Mouse (Mus musculus): ENCODE results near the gene Afdn. TPM values are rescaled to one million over a fixed set of nuclear protein-coding genes. Genes with fewer than 3 reads are reported as not detected.

The Afdn gene
- polyA plus RNA-seq, 1 experiment = 51.7 TPM

DNA sequence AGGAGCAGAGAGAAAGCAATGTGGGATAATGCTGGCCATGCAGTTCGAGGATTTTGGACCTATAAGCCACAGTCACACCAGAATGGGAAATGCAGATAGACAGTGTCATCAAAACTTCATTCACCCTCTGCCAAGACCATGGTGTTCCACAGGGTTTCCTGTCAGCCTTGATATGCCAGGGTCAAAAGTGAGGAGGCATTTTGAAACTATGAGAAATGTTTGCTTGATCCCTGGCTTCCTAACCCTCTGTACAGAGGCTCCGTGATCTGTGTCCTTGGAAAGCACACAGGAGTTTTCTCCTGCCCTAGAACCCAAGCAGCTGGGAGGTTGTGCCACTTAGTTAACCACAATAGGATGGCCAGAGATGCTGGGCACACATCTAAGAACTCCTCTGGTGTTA, 39.0 kb upstream of the Afdn start:
- H3K27ac ChIP-seq (ENCODE audit: insufficient read depth, low read length) = no peak overlapping the region
- no peak for TF ChIP-seq POLR2A (IDR thresholded peaks at IDR 0.05; ENCODE audit: low read depth, low read length)
- TF ChIP-seq CTCF (IDR thresholded peaks at IDR 0.05; ENCODE audit: borderline replicate concordance, insufficient read depth, low read length) = no peak
- no peak overlapping the region for H3K4me3 ChIP-seq (ENCODE audit: insufficient read depth, low read length)
- H3K4me1 ChIP-seq (ENCODE audit: control insufficient read depth, insufficient read depth, low read length) = no peaks in the 10 kb centered on the region

DNA sequence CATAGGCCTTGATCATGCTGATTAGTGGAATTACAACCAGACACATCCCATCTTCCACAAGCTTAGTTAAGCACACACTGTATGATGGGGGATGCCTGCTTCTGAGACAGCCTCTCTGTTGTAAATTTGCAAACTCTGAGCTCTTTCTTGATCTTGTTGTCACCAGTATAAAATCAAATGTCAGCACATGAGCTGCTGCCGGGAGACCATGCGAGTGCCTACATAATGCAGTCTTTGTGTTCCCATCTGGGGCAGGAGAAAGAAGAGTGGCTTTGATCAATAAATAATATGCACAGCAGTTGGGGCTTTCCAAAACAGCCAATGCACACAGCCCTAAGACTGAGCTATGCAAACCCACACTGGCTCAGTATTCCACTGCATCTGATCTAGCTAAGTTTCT, 37.9 kb upstream of the Afdn start:
- Histone ChIP-seq H3K4me1 (ENCODE audit: control insufficient read depth, insufficient read depth, low read length) (no peaks in the 10 kb centered on the region), H3K27ac (ENCODE audit: insufficient read depth, low read length) (no peak overlapping the region), H3K4me3 (ENCODE audit: insufficient read depth, low read length) (no peak overlapping the region)
- TF ChIP-seq CTCF (IDR thresholded peaks at IDR 0.05; ENCODE audit: borderline replicate concordance, insufficient read depth, low read length) = no peak
- TF ChIP-seq POLR2A (IDR thresholded peaks at IDR 0.05; ENCODE audit: low read depth, low read length) = no peak

GRCm38 (mm10) chr17:13725004-13725550, 35.3 kb upstream of the Afdn start:
- no peaks in the 10 kb centered on the region for H3K4me1 ChIP-seq (ENCODE audit: control insufficient read depth, insufficient read depth, low read length)
- H3K4me3 ChIP-seq (ENCODE audit: insufficient read depth, low read length) = no peak overlapping the region
- no peak overlapping the region for H3K27ac ChIP-seq (ENCODE audit: insufficient read depth, low read length)
- TF ChIP-seq CTCF (IDR thresholded peaks at IDR 0.05; ENCODE audit: borderline replicate concordance, insufficient read depth, low read length) (no peak), POLR2A (IDR thresholded peaks at IDR 0.05; ENCODE audit: low read depth, low read length) (no peak)

GRCm38 (mm10) chr17:13726832-13727355, 33.4 kb upstream of the Afdn start:
- Histone ChIP-seq H3K27ac (ENCODE audit: insufficient read depth, low read length) (no peak overlapping the region), H3K4me1 (ENCODE audit: control insufficient read depth, insufficient read depth, low read length) (no peaks in the 10 kb centered on the region), H3K4me3 (ENCODE audit: insufficient read depth, low read length) (no peak overlapping the region)
- TF ChIP-seq CTCF (IDR thresholded peaks at IDR 0.05; ENCODE audit: borderline replicate concordance, insufficient read depth, low read length) = no peak
- TF ChIP-seq POLR2A (IDR thresholded peaks at IDR 0.05; ENCODE audit: low read depth, low read length) = no peak

- TF ChIP-seq CTCF (IDR thresholded peaks at IDR 0.05; ENCODE audit: borderline replicate concordance, insufficient read depth, low read length) (no peak), POLR2A (IDR thresholded peaks at IDR 0.05; ENCODE audit: low read depth, low read length) (no peak)
- Histone ChIP-seq H3K27ac (ENCODE audit: insufficient read depth, low read length) (no peak overlapping the region), H3K4me3 (ENCODE audit: insufficient read depth, low read length) (no peak overlapping the region), H3K4me1 (ENCODE audit: control insufficient read depth, insufficient read depth, low read length) (no peaks in the 10 kb centered on the region)
Measured at GRCm38 (mm10) chr17:13730980-13731726, 29.2 kb upstream of the Afdn start.

GRCm38 (mm10) chr17:13731727-13732112, 28.6 kb upstream of the Afdn start:
- no peak overlapping the region for H3K4me3 ChIP-seq (ENCODE audit: insufficient read depth, low read length)
- TF ChIP-seq POLR2A (IDR thresholded peaks at IDR 0.05; ENCODE audit: low read depth, low read length) (no peak), CTCF (IDR thresholded peaks at IDR 0.05; ENCODE audit: borderline replicate concordance, insufficient read depth, low read length) (no peak)

DNA sequence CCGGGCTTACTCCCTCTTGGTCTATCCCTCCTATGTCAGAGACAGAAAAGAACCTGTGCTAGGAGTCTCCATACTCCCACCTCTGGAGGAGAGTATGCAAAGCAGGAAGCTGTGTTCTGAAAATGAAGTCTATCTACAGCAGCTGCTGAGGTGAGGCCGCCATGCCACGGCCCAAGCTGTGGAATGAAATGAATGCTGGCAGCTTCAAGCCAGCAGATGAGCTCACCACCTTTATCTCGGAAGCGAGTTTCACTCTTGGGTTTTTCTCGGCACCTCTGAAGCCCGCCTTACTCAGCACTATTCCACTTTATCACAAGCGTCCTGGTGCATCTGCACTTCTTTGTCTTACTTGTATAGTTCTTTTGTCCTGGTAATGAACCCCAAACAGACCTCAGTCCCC, 27.7 kb upstream of the Afdn start:
- TF ChIP-seq CTCF (IDR thresholded peaks at IDR 0.05; ENCODE audit: borderline replicate concordance, insufficient read depth, low read length) (no peak), POLR2A (IDR thresholded peaks at IDR 0.05; ENCODE audit: low read depth, low read length) (no peak)
- peaks cover 2% of the 10 kb centered on the region; the same call in 1 of the 2 replicates for H3K4me1 ChIP-seq (ENCODE audit: control insufficient read depth, insufficient read depth, low read length)
- no peak overlapping the region for H3K27ac ChIP-seq (ENCODE audit: insufficient read depth, low read length)
- no peak overlapping the region for H3K4me3 ChIP-seq (ENCODE audit: insufficient read depth, low read length)

More at GRCm38 (mm10) chr17:13731727-13732112, 28.6 kb upstream of the Afdn start:
- Histone ChIP-seq H3K27ac (ENCODE audit: insufficient read depth, low read length) (no peak overlapping the region), H3K4me1 (ENCODE audit: control insufficient read depth, insufficient read depth, low read length) (no peaks in the 10 kb centered on the region)

DNA sequence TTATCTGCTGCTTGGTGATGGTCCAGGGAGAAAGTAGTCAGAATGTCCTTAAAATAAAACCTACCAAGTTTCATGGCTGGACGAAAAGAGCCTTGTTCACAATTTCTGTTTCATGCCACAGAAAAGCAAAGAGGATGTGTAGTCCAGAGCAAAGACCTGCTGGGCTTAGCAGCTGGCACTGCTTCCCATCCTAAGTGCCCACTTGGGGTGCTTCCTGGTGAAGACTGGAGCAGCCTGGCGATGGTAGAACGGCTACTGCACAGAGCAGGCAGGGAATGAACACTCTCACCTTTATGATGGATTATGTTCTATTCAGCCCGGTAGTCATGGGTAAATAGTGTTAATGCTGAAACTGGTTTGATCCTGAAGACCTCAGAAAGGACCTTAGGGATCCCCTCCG, 26.4 kb upstream of the Afdn start:
- TF ChIP-seq CTCF (IDR thresholded peaks at IDR 0.05; ENCODE audit: borderline replicate concordance, insufficient read depth, low read length) (no peak), POLR2A (IDR thresholded peaks at IDR 0.05; ENCODE audit: low read depth, low read length) (no peak)
- H3K27ac ChIP-seq (ENCODE audit: insufficient read depth, low read length) = no peak overlapping the region
- no peak overlapping the region for H3K4me3 ChIP-seq (ENCODE audit: insufficient read depth, low read length)
- peaks cover 6% of the 10 kb centered on the region for H3K4me1 ChIP-seq (ENCODE audit: control insufficient read depth, insufficient read depth, low read length)

- no peak overlapping the region for H3K27ac ChIP-seq (ENCODE audit: insufficient read depth, low read length)
- H3K4me3 ChIP-seq (ENCODE audit: insufficient read depth, low read length) = no peak overlapping the region
- TF ChIP-seq POLR2A (IDR thresholded peaks at IDR 0.05; ENCODE audit: low read depth, low read length) = no peak
- no peak for TF ChIP-seq CTCF (IDR thresholded peaks at IDR 0.05; ENCODE audit: borderline replicate concordance, insufficient read depth, low read length)
- H3K4me1 ChIP-seq (ENCODE audit: control insufficient read depth, insufficient read depth, low read length) = peaks cover 6% of the 10 kb centered on the region
Measured at GRCm38 (mm10) chr17:13735057-13735456, 25.3 kb upstream of the Afdn start.

DNA sequence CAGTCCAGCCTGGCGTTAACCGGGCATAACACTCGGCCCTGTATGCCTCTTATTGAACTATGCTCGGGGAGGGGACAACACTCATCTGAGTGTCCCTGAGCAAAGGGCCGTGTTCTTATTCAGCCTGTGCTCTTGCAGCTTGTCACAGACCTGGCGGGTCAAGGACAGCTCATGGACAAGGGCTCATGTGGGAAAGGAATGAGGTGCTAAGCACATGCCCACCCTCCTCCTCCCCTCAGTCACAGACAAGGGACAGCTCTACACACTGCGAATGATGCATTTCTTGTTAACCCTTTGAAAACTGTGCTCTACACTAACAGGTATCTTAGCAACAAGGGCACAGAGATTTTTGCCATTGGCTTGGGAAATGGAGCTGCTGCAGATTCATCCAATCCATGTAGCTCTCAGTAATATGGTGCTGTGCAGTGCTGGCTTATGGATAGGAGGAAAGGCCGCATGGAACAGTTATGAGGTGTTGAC, 24.5 kb upstream of the Afdn start:
- H3K4me1 ChIP-seq (ENCODE audit: control insufficient read depth, insufficient read depth, low read length) = peaks cover 6% of the 10 kb centered on the region
- no peak overlapping the region for H3K27ac ChIP-seq (ENCODE audit: insufficient read depth, low read length)
- no peak overlapping the region for H3K4me3 ChIP-seq (ENCODE audit: insufficient read depth, low read length)
- TF ChIP-seq POLR2A (IDR thresholded peaks at IDR 0.05; ENCODE audit: low read depth, low read length) = no peak
- no peak for TF ChIP-seq CTCF (IDR thresholded peaks at IDR 0.05; ENCODE audit: borderline replicate concordance, insufficient read depth, low read length)

All from embryonic fibroblast, embryonic 13.5 days (primary cell).